Mouse (Mus musculus): Measurements from ENCODE around the gene Smad1. TPM values are rescaled to one million over a fixed set of nuclear protein-coding genes. Genes with fewer than 3 reads are reported as not detected.

Gene Smad1
- polyA plus RNA-seq, 1 experiment = not detected

- peaks cover 9% of the 10 kb centered on the region; the same call in 1 of the 2 replicates for H3K4me1 ChIP-seq (ENCODE audit: control insufficient read depth, insufficient read depth, low read length)
Measured at GRCm38 (mm10) chr8:79398251-79398981, 902 bp downstream of the Smad1 start.

GRCm38 (mm10) chr8:79397705-79398250 lies 1.5 kb downstream of the Smad1 start:
- peak overlapping the region; percentile 66 for H3K27ac ChIP-seq (ENCODE audit: insufficient read depth, low read depth, low read length)
- WGBS = 17% methylated on average over 7 of the region's 7 CpGs
- H3K4me3 ChIP-seq (ENCODE audit: insufficient read depth, low read depth, low read length) = peak overlapping the region; percentile 83
- H3K4me1 ChIP-seq (ENCODE audit: control insufficient read depth, insufficient read depth, low read length) = peaks cover 9% of the 10 kb centered on the region; the same call in 1 of the 2 replicates
- no peak for TF ChIP-seq POLR2A (IDR thresholded peaks at IDR 0.05; ENCODE audit: insufficient read depth, low read depth, low read length)
- TF ChIP-seq CTCF (IDR thresholded peaks at IDR 0.05; ENCODE audit: insufficient read depth, low read depth, low read length) = no peak

More at GRCm38 (mm10) chr8:79398251-79398981, 902 bp downstream of the Smad1 start:
- TF ChIP-seq CTCF (IDR thresholded peaks at IDR 0.05; ENCODE audit: insufficient read depth, low read depth, low read length) = no peak
- no peak for TF ChIP-seq POLR2A (IDR thresholded peaks at IDR 0.05; ENCODE audit: insufficient read depth, low read depth, low read length)
- H3K4me3 ChIP-seq (ENCODE audit: insufficient read depth, low read depth, low read length) = peak overlapping the region; percentile 83
- 2% methylated on average over 66 of the region's 68 CpGs for WGBS
- peak overlapping the region; percentile 66 for H3K27ac ChIP-seq (ENCODE audit: insufficient read depth, low read depth, low read length)

GRCm38 (mm10) chr8:79396911-79397310 lies 2.4 kb downstream of the Smad1 start:
- Histone ChIP-seq H3K4me3 (ENCODE audit: insufficient read depth, low read depth, low read length) (no peak overlapping the region), H3K27ac (ENCODE audit: insufficient read depth, low read depth, low read length) (no peak overlapping the region)

GRCm38 (mm10) chr8:79394009-79394408 lies 5.3 kb downstream of the Smad1 start:
- Histone ChIP-seq H3K4me1 (ENCODE audit: control insufficient read depth, insufficient read depth, low read length) (peaks cover 24% of the 10 kb centered on the region), H3K27ac (ENCODE audit: insufficient read depth, low read depth, low read length) (no peak overlapping the region), H3K4me3 (ENCODE audit: insufficient read depth, low read depth, low read length) (no peak overlapping the region)
- 64% methylated on average over 9 of the region's 9 CpGs for WGBS
- TF ChIP-seq CTCF (IDR thresholded peaks at IDR 0.05; ENCODE audit: insufficient read depth, low read depth, low read length) (no peak), POLR2A (IDR thresholded peaks at IDR 0.05; ENCODE audit: insufficient read depth, low read depth, low read length) (no peak)

More at GRCm38 (mm10) chr8:79396911-79397310, 2.4 kb downstream of the Smad1 start:
- TF ChIP-seq CTCF (IDR thresholded peaks at IDR 0.05; ENCODE audit: insufficient read depth, low read depth, low read length) (no peak), POLR2A (IDR thresholded peaks at IDR 0.05; ENCODE audit: insufficient read depth, low read depth, low read length) (no peak)
- peaks cover 11% of the 10 kb centered on the region for H3K4me1 ChIP-seq (ENCODE audit: control insufficient read depth, insufficient read depth, low read length)
- 64% methylated on average over 6 of the region's 6 CpGs for WGBS

GRCm38 (mm10) chr8:79393215-79393614 lies 6.1 kb downstream of the Smad1 start:
- TF ChIP-seq POLR2A (IDR thresholded peaks at IDR 0.05; ENCODE audit: insufficient read depth, low read depth, low read length) (no peak), CTCF (IDR thresholded peaks at IDR 0.05; ENCODE audit: insufficient read depth, low read depth, low read length) (no peak)
- no peak overlapping the region for H3K27ac ChIP-seq (ENCODE audit: insufficient read depth, low read depth, low read length)
- H3K4me3 ChIP-seq (ENCODE audit: insufficient read depth, low read depth, low read length) = no peak overlapping the region
- H3K4me1 ChIP-seq (ENCODE audit: control insufficient read depth, insufficient read depth, low read length) = peaks cover 25% of the 10 kb centered on the region
- 89% methylated on average over 5 of the region's 5 CpGs for WGBS

- TF ChIP-seq CTCF (IDR thresholded peaks at IDR 0.05; ENCODE audit: insufficient read depth, low read depth, low read length) = no peak
- TF ChIP-seq POLR2A (IDR thresholded peaks at IDR 0.05; ENCODE audit: insufficient read depth, low read depth, low read length) = no peak
- 18% methylated on average over 6 of the region's 6 CpGs for WGBS
- Histone ChIP-seq H3K4me1 (ENCODE audit: control insufficient read depth, insufficient read depth, low read length) (peaks cover 24% of the 10 kb centered on the region), H3K27ac (ENCODE audit: insufficient read depth, low read depth, low read length) (no peak overlapping the region), H3K4me3 (ENCODE audit: insufficient read depth, low read depth, low read length) (no peak overlapping the region)
Measured at GRCm38 (mm10) chr8:79392649-79393048, 6.7 kb downstream of the Smad1 start.

- Histone ChIP-seq H3K4me1 (ENCODE audit: control insufficient read depth, insufficient read depth, low read length) (peaks cover 23% of the 10 kb centered on the region), H3K4me3 (ENCODE audit: insufficient read depth, low read depth, low read length) (no peak overlapping the region), H3K27ac (ENCODE audit: insufficient read depth, low read depth, low read length) (no peak overlapping the region)
- 72% methylated on average over 13 of the region's 13 CpGs for WGBS
- TF ChIP-seq POLR2A (IDR thresholded peaks at IDR 0.05; ENCODE audit: insufficient read depth, low read depth, low read length) = no peak
- no peak for TF ChIP-seq CTCF (IDR thresholded peaks at IDR 0.05; ENCODE audit: insufficient read depth, low read depth, low read length)
Measured at GRCm38 (mm10) chr8:79391454-79391853, 7.9 kb downstream of the Smad1 start.

GRCm38 (mm10) chr8:79389074-79389786 lies 10.1 kb downstream of the Smad1 start:
- no peak for TF ChIP-seq CTCF (IDR thresholded peaks at IDR 0.05; ENCODE audit: insufficient read depth, low read depth, low read length)
- TF ChIP-seq POLR2A (IDR thresholded peaks at IDR 0.05; ENCODE audit: insufficient read depth, low read depth, low read length) = no peak
- H3K27ac ChIP-seq (ENCODE audit: insufficient read depth, low read depth, low read length) = no peak overlapping the region
- no peak overlapping the region for H3K4me3 ChIP-seq (ENCODE audit: insufficient read depth, low read depth, low read length)
- peaks cover 37% of the 10 kb centered on the region for H3K4me1 ChIP-seq (ENCODE audit: control insufficient read depth, insufficient read depth, low read length)
- 90% methylated on average over 23 of the region's 23 CpGs for WGBS

- 89% methylated on average over 5 of the region's 5 CpGs for WGBS
- no peak for TF ChIP-seq CTCF (IDR thresholded peaks at IDR 0.05; ENCODE audit: insufficient read depth, low read depth, low read length)
- no peak for TF ChIP-seq POLR2A (IDR thresholded peaks at IDR 0.05; ENCODE audit: insufficient read depth, low read depth, low read length)
- H3K4me1 ChIP-seq (ENCODE audit: control insufficient read depth, insufficient read depth, low read length) = peaks cover 41% of the 10 kb centered on the region
Measured at GRCm38 (mm10) chr8:79386831-79387230, 12.5 kb downstream of the Smad1 start.

More at GRCm38 (mm10) chr8:79386831-79387230, 12.5 kb downstream of the Smad1 start:
- H3K27ac ChIP-seq (ENCODE audit: insufficient read depth, low read depth, low read length) = no peak overlapping the region
- no peak overlapping the region for H3K4me3 ChIP-seq (ENCODE audit: insufficient read depth, low read depth, low read length)

Measured in olfactory bulb, adult 2 months (tissue).